In the genomic region with DNA sequence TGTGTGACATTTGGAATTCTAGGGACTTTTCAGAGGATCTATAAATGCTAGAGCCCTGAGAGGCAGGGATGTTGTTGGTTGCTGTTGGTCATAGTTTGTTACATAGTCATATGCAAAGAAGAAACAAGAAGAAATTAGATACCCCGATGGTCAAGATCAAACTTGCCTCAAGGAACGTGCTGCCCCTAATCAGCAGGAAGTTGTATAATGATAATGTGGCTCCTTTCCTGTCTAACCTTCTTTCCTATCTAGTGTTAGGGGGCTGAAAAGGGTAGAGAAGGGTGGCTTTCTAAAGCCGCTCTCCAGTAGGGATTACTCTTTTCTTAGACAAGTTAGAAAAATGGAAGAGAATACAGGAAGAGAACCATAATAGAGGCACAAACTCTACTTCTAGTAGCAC, we compare ENCODE assay signal across 17 mouse cellular contexts. TPM values are rescaled to one million over a fixed set of nuclear protein-coding genes. Genes with fewer than 3 reads are reported as not detected.
"Had no signal": no experiment of that assay in that cellular context is flagged by ENCODE, and none has a peak within 500 bp of the region (broad histone marks: within the 10 kb centered on the region; RNA-seq: fewer than 3 reads in every experiment).

No protein-coding gene starts in this region.

- H3K9ac ChIP-seq: neural tube, embryonic 12.5 days; neural tube, embryonic 13.5 days; neural tube, embryonic 15.5 days; stomach, embryonic 15.5 days had no signal

- H3K9me3 ChIP-seq: neural tube, embryonic 12.5 days; neural tube, embryonic 13.5 days; neural tube, embryonic 15.5 days; stomach, embryonic 15.5 days had no signal

- H3K4me1 ChIP-seq: neural tube, embryonic 12.5 days; neural tube, embryonic 13.5 days; neural tube, embryonic 15.5 days; stomach, embryonic 15.5 days had no signal

- DNase-seq: retina, postnatal 1 day; right cerebral cortex, adult 18-20 months; right cerebral cortex, postnatal 14 days; right cerebral cortex, postnatal 25 days; right cerebral cortex, postnatal 4 days; thymus, adult 18-20 months; thymus, adult 2 months; thymus, postnatal 14 days; thymus, postnatal 25 days; thymus, postnatal 36 days; thymus, postnatal 4 days had no signal

- H3K27me3 ChIP-seq: neural tube, embryonic 12.5 days; neural tube, embryonic 13.5 days; neural tube, embryonic 15.5 days; stomach, embryonic 15.5 days had no signal

- H3K4me3 ChIP-seq: neural tube, embryonic 12.5 days; neural tube, embryonic 13.5 days; neural tube, embryonic 15.5 days; stomach, embryonic 15.5 days had no signal

- H3K27ac ChIP-seq: neural tube, embryonic 12.5 days; neural tube, embryonic 13.5 days; neural tube, embryonic 15.5 days; stomach, embryonic 15.5 days; stomach, postnatal 0 days had no signal

RNA-seq across cellular contexts. Expression of a gene that starts 36.3 kb away (rescaled TPM):
- polyA plus RNA-seq: thymus, postnatal 0 days had no signal
